Mouse (Mus musculus) gastrocnemius, adult 2 months (tissue): ENCODE results near the gene Vwa8. TPM values are rescaled to one million over a fixed set of nuclear protein-coding genes. Genes with fewer than 3 reads are reported as not detected.

Experiments used
- DNase-seq: peaks from one replicate; pipeline ENCODE4 v3.0.0; 2022
- H3K27ac ChIP-seq: fragments of 200-600 bp; 2 replicates; pipeline ENCODE4 v1.8.1; 2022; ENCODE audit warnings: mild to moderate bottlenecking
- H3K4me3 ChIP-seq: fragments of 200-600 bp; 2 replicates; pipeline ENCODE4 v1.8.1; 2022; ENCODE audit warnings: mild to moderate bottlenecking, moderate library complexity
- CTCF ChIP-seq: fragments of 200-600 bp; IDR thresholded peaks from 2 replicates; pipeline ENCODE4 v1.8.1; 2022; ENCODE audit warnings: antibody characterized with exemption, mild to moderate bottlenecking, moderate library complexity
- intact Hi-C: fragments of 180-260 bp; cut with DNase I; formaldehyde crosslinking; loops from one replicate; pipeline ENCODE4 v1.15.1; 2025
- total RNA-seq, 2 experiments: library from RNA; stranded (reverse); gene quantifications; 2 replicates each; pipeline ENCODE4 v1.2.3; 2021

The Vwa8 gene
- total RNA-seq, 2 experiments from 2014 or later = 64.5 to 83.1 TPM

- H3K27ac ChIP-seq = no peak overlapping the region; the same call in 1 of the 2 replicates
- 0 out of 2 replicates have a peak, but pooled peaks have one; percentile 10 for TF ChIP-seq CTCF
- H3K4me3 ChIP-seq = no peak overlapping the region
- intact Hi-C loops = no loop called here
- DNase-seq = peak; percentile 57
Observed at GRCm38 (mm10) chr14:79200133-79200891, 351.5 kb downstream of the Vwa8 start.

- no peak overlapping the region for H3K27ac ChIP-seq
- no peak for DNase-seq
- no peak for TF ChIP-seq CTCF
- H3K4me3 ChIP-seq = no peak overlapping the region
- intact Hi-C loops = no loop called here
Observed at GRCm38 (mm10) chr14:79200892-79201285, 352.0 kb downstream of the Vwa8 start.

- DNase-seq = no peak
- no peak overlapping the region for H3K4me3 ChIP-seq
- intact Hi-C loops = no loop called here
- peak overlapping the region; percentile 56; the same call in 1 of the 2 replicates for H3K27ac ChIP-seq
- TF ChIP-seq CTCF = no peak
Observed at GRCm38 (mm10) chr14:79202722-79203362, 354.0 kb downstream of the Vwa8 start.

- TF ChIP-seq CTCF = no peak
- H3K27ac ChIP-seq = peak overlapping the region; percentile 46; the same call in 1 of the 2 replicates
- no peak for DNase-seq
- no peak overlapping the region for H3K4me3 ChIP-seq
- intact Hi-C loops = no loop called here
Observed at GRCm38 (mm10) chr14:79203496-79204158, 354.8 kb downstream of the Vwa8 start.

- H3K27ac ChIP-seq = no peak overlapping the region
- H3K4me3 ChIP-seq = no peak overlapping the region
- intact Hi-C loops = no loop called here
- TF ChIP-seq CTCF = no peak
- DNase-seq = no peak
Observed at GRCm38 (mm10) chr14:79204866-79205265, 356.0 kb downstream of the Vwa8 start.

- peak; percentile 85 for DNase-seq
- intact Hi-C loops = no loop called here
- no peak for TF ChIP-seq CTCF
- Histone ChIP-seq H3K4me3 (no peak overlapping the region), H3K27ac (0 out of 2 replicates have a peak overlapping the region, but pooled peaks have one; percentile 12)
Observed at GRCm38 (mm10) chr14:79206210-79206609, 357.4 kb downstream of the Vwa8 start.

- Histone ChIP-seq H3K4me3 (no peak overlapping the region), H3K27ac (no peak overlapping the region)
- TF ChIP-seq CTCF = no peak
- DNase-seq = no peak
- intact Hi-C loops = no loop called here
Observed at GRCm38 (mm10) chr14:79208468-79208867, 359.6 kb downstream of the Vwa8 start.

GRCm38 (mm10) chr14:79209813-79210212 lies 361.0 kb downstream of the Vwa8 start:
- intact Hi-C loops = no loop called here
- DNase-seq = no peak
- no peak for TF ChIP-seq CTCF
- Histone ChIP-seq H3K27ac (no peak overlapping the region), H3K4me3 (no peak overlapping the region)

- TF ChIP-seq CTCF = no peak
- intact Hi-C loops = no loop called here
Observed at GRCm38 (mm10) chr14:79212380-79212991, 363.6 kb downstream of the Vwa8 start.

GRCm38 (mm10) chr14:79214129-79214528 lies 365.3 kb downstream of the Vwa8 start:
- intact Hi-C loops = no loop called here
- no peak for TF ChIP-seq CTCF
- Histone ChIP-seq H3K27ac (no peak overlapping the region), H3K4me3 (no peak overlapping the region)
- no peak for DNase-seq

More at GRCm38 (mm10) chr14:79212380-79212991, 363.6 kb downstream of the Vwa8 start:
- no peak overlapping the region for H3K27ac ChIP-seq
- no peak for DNase-seq
- no peak overlapping the region for H3K4me3 ChIP-seq

GRCm38 (mm10) chr14:79214660-79215249 lies 365.9 kb downstream of the Vwa8 start:
- no peak overlapping the region for H3K27ac ChIP-seq
- no peak for DNase-seq
- intact Hi-C loops = no loop called here
- no peak for TF ChIP-seq CTCF
- no peak overlapping the region for H3K4me3 ChIP-seq

- no peak for DNase-seq
- TF ChIP-seq CTCF = no peak
- intact Hi-C loops = no loop called here
- H3K4me3 ChIP-seq = no peak overlapping the region
- H3K27ac ChIP-seq = no peak overlapping the region
Observed at GRCm38 (mm10) chr14:79216366-79216765, 367.5 kb downstream of the Vwa8 start.
